Mouse (Mus musculus) liver, embryonic 15.5 days (tissue): ENCODE measurements around the gene Ttc6. TPM values are rescaled to one million over a fixed set of nuclear protein-coding genes. Genes with fewer than 3 reads are reported as not detected.

Experiments used
- ATAC-seq: fragments of 200-750 bp; cut with Nextera tagmentation; 2 replicates; pipeline ENCODE4 v1.8.0; 2017; ENCODE audit warnings: moderate number of reproducible peaks, mild to moderate bottlenecking, moderate library complexity; ENCODE audit not compliant: insufficient read depth
- H3K27ac ChIP-seq: fragments of 300-500 bp; sonication (generic); replicated peaks from 2 replicates; pipeline ENCODE4 v1.5.1; 2015; ENCODE audit warnings: mild to moderate bottlenecking, inconsistent platforms
- H3K27me3 ChIP-seq: fragments of 300-500 bp; sonication (generic); 2 replicates; pipeline ENCODE4 v1.6.1; 2015; ENCODE audit warnings: mild to moderate bottlenecking, inconsistent platforms
- H3K36me3 ChIP-seq: fragments of 300-500 bp; sonication (generic); replicated peaks from 2 replicates; pipeline ENCODE4 v1.6.1; 2015; ENCODE audit warnings: moderate library complexity, mild to moderate bottlenecking, inconsistent platforms
- H3K4me1 ChIP-seq: fragments of 300-500 bp; sonication (generic); replicated peaks from 2 replicates; pipeline ENCODE4 v1.6.1; 2015; ENCODE audit warnings: inconsistent platforms
- H3K4me2 ChIP-seq: fragments of 300-500 bp; sonication (generic); 2 replicates; pipeline ENCODE4 v1.6.1; 2015; ENCODE audit warnings: moderate library complexity, mild to moderate bottlenecking, inconsistent platforms
- H3K4me3 ChIP-seq: fragments of 300-500 bp; sonication (generic); replicated peaks from 2 replicates; pipeline ENCODE4 v1.5.1; 2015; ENCODE audit warnings: mild to moderate bottlenecking, inconsistent platforms
- H3K9ac ChIP-seq: fragments of 300-500 bp; sonication (generic); 2 replicates; pipeline ENCODE4 v1.6.1; 2015; ENCODE audit warnings: moderate library complexity, mild to moderate bottlenecking, inconsistent platforms
- H3K9me3 ChIP-seq: fragments of 300-500 bp; sonication (generic); replicated peaks from 2 replicates; pipeline ENCODE4 v1.6.1; 2016; ENCODE audit warnings: inconsistent platforms
- WGBS: fragments of 180-500 bp; shearing (Covaris S2); methylation state at CpG from one replicate; pipeline ENCODE4 v1.1.7; 2015; ENCODE audit warnings: mixed read lengths; ENCODE audit not compliant: insufficient replicate concordance; 5-methylcytosine and 5-hydroxymethylcytosine counted together
- polyA plus RNA-seq: library from polyadenylated mRNA; unstranded; fragments of >200 nt; fragmentation: Nextera tagmentation; extraction: Ambion mirVana; gene quantifications from 2 replicates; pipeline ENCODE4 v1.2.1, GENCODE M21; 2015

The Ttc6 gene
- polyA plus RNA-seq, 1 experiment from 2014 or later: 0.03 TPM

DNA sequence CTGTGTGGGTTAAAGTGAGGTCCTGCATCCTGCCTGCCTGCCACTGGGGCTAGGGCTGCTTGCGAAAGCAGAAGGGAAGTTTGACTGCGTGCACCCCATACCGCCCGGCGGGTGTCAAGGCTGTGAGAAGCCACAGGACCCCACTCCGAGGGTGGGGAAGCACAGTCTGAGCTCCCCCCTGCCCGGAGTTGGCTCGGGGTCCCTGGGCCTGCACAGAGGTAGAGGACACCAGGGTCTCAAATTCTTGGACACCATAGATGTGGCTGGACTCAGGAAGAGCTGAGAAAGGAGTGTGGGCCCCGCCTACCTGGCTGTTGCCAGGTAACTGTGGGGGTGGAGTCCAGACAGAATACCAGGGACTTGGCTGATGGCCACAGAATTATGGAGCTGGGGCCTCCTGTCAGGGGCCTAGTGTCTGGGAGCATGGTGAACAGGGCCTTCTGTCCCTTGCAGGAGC, 121.1 kb downstream of the Ttc6 start:
- H3K27me3 ChIP-seq: no peaks in the 10 kb centered on the region
- H3K9ac ChIP-seq: no peak overlapping the region
- no peak overlapping the region for H3K27ac ChIP-seq
- no peak overlapping the region for H3K4me2 ChIP-seq
- H3K4me1 ChIP-seq: no peaks in the 10 kb centered on the region
- H3K9me3 ChIP-seq: no peaks in the 10 kb centered on the region
- no peaks in the 10 kb centered on the region for H3K36me3 ChIP-seq
- 30% methylated on average over 9 of the region's 9 CpGs for WGBS
- no peak overlapping the region for H3K4me3 ChIP-seq
- no peak for ATAC-seq

DNA sequence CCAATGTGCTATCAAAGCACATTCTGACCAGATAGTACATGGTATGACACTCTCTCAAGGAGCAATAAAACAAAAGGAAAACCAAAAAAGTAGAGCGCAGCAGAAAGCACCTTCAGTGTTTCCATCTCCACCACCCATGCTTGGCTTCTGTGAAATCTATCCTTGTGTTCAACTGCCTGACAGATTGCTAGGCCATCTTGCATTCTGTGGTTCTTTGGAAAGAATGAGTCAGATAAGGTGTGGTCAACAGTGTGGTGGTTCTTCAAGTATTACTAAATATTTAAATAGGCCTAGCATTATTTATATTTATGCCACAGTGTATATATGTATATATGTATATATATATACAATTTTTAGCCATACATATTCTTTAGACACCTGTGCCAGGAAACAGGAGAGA, 146.1 kb downstream of the Ttc6 start:
- ATAC-seq: no peak
- no peak overlapping the region for H3K4me2 ChIP-seq
- no peaks in the 10 kb centered on the region for H3K9me3 ChIP-seq
- no peak overlapping the region for H3K9ac ChIP-seq
- H3K27ac ChIP-seq: no peak overlapping the region
- no peaks in the 10 kb centered on the region for H3K27me3 ChIP-seq
- H3K4me3 ChIP-seq: no peak overlapping the region
- 77% methylated on average over 1 of the region's 1 CpGs for WGBS
- no peaks in the 10 kb centered on the region for H3K4me1 ChIP-seq
- H3K36me3 ChIP-seq: no peaks in the 10 kb centered on the region

DNA sequence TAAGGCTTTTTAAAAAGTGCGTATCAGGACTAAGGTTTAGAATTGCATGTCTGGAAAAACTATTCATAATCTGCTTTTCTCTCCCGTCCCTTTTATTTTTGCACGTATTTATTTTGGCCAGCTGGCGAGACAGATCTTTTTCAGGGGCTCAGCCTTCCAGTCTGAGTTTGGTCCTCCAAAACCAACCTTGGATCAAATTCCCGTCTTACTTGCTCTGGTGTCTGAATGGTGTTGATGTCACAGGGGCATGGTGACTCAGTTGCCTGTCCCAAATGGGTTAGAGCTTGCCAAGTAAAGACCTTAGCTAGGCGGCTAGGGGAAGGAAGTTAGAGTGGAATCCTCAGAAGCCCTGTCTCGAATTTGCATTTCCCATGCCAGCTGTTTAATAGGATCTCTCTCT, 200.8 kb downstream of the Ttc6 start:
- ATAC-seq: no peak
- Histone ChIP-seq H3K4me2 (no peak overlapping the region), H3K27ac (no peak overlapping the region), H3K9ac (no peak overlapping the region), H3K4me3 (no peak overlapping the region), H3K36me3 (no peaks in the 10 kb centered on the region), H3K9me3 (no peaks in the 10 kb centered on the region), H3K27me3 (no peaks in the 10 kb centered on the region), H3K4me1 (no peaks in the 10 kb centered on the region)
- WGBS: 56% methylated on average over 7 of the region's 7 CpGs

DNA sequence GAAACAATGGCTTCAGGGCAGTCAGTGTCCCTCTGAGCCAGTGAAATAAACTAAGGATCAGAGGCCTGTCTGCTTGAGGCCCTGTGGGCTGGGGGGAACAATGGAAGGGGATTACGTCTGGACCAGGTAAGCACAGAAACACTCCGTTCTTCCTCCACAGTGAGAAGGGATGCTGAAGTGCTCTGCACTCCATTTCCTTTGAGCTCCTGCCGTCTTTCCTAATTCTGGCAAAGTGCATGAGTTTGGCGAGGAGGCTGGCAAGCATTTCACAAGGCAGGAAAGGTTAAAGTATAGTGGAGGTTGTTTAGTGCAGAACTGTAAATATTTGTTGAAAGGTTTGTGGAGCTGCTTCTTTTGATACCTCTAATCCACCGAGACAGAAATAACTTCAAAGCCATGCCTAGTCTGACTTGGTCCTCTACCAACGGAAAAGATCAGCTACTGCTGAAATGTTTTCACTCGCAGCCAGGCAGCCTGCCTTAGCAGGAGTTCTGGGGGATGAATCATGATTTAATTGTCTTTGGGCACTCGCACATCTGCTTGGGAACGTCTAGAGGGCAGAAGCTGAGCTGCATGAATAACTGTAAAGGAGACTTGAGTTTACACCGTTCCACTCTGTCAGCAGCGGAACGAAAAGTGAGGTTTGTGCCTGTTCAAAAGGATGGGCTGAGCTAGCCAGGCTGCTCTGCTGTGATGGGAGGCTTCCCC, 212.5 kb downstream of the Ttc6 start:
- Histone ChIP-seq H3K4me3 (no peak overlapping the region), H3K4me2 (no peak overlapping the region), H3K9ac (no peak overlapping the region), H3K4me1 (no peaks in the 10 kb centered on the region), H3K36me3 (no peaks in the 10 kb centered on the region), H3K27ac (no peak overlapping the region), H3K27me3 (no peaks in the 10 kb centered on the region), H3K9me3 (no peaks in the 10 kb centered on the region)
- ATAC-seq: no peak
- WGBS: 20% methylated on average over 12 of the region's 12 CpGs

DNA sequence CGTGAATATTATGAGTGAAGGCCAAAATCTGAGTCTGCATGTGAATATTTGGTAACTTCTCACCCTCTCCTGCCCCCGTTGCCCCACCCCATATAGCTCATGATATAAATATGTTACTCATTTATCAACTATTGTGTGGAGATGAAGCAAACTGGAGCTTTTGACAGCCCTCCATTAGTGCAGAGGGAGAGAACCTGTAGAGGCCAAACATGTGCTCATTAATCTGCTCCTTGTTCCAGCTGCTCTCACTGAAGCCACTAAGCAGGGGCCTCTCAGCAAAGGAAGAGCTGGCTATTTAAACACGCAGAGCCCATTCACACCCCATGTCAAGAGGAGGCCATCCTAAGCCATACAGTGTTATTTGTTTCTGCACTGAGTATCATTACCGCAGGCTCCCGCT, 218.0 kb downstream of the Ttc6 start:
- Histone ChIP-seq H3K4me1 (no peaks in the 10 kb centered on the region), H3K9ac (no peak overlapping the region), H3K4me3 (no peak overlapping the region), H3K36me3 (no peaks in the 10 kb centered on the region), H3K4me2 (no peak overlapping the region), H3K9me3 (no peaks in the 10 kb centered on the region), H3K27ac (no peak overlapping the region), H3K27me3 (no peaks in the 10 kb centered on the region)
- no peak for ATAC-seq
- 71% methylated on average over 5 of the region's 5 CpGs for WGBS

DNA sequence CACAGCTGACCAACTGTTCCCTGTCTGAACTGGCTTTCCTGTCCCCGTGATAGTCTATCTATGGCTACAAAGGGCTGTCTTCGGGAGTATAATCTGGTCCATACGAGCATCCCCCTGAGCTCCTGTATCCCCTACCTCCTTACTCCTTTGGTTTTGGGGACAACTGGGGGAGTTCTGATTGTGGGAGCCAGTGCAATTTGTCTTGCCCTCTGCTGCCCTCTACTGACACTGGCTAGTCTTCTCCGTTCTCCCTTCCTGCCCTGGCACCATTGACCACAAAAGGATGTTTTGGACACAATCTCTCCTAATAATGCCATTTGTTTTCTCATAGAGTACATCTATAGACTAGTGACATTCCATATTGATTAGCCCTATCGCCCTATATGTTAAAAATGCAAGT, 223.6 kb downstream of the Ttc6 start:
- WGBS: 20% methylated on average over 5 of the region's 5 CpGs
- H3K9me3 ChIP-seq: no peaks in the 10 kb centered on the region
- H3K27me3 ChIP-seq: no peaks in the 10 kb centered on the region
- no peak overlapping the region for H3K27ac ChIP-seq
- no peak overlapping the region for H3K4me2 ChIP-seq
- ATAC-seq: no peak
- H3K4me3 ChIP-seq: no peak overlapping the region
- no peak overlapping the region for H3K9ac ChIP-seq
- no peaks in the 10 kb centered on the region for H3K4me1 ChIP-seq
- H3K36me3 ChIP-seq: no peaks in the 10 kb centered on the region

Other genes with a start within 250 kb of the Ttc6 start
- 1.2 and 1.5 TPM in 2 replicates for gene Foxa1, start 17.2 kb upstream of the Ttc6 start, polyA plus RNA-seq